Mouse (Mus musculus) Muller cell, postnatal 12 days (primary cell): ENCODE measurements at regions not wholly inside any gene's neighbourhood (a gene's known extent, or its start where the extent isn't known, plus 50 kb on each side); places are given as distances from the start of the nearest gene placed in this dataset.

Source experiments
- DNase-seq: peaks from one replicate; pipeline ENCODE4 v3.0.0-alpha.2; 2015; ENCODE audit errors: inconsistent ontology term

- DNase-seq: peak; percentile 52
Measured at GRCm38 (mm10) chr12:49945628-49946220, 560.8 kb downstream of the Gm43517 start.

GRCm38 (mm10) chr12:49946752-49947260 lies 561.8 kb downstream of the Gm43517 start:
- DNase-seq: no peak

- DNase-seq: no peak
Measured at GRCm38 (mm10) chr12:49950986-49951385, 566.0 kb downstream of the Gm43517 start.

GRCm38 (mm10) chr12:49951821-49952220 lies 566.8 kb downstream of the Gm43517 start:
- peak; percentile 48 for DNase-seq

- DNase-seq: peak; percentile 96
Measured at GRCm38 (mm10) chr12:49968072-49968471, 583.1 kb downstream of the Gm43517 start.

- peak; percentile 85 for DNase-seq
Measured at GRCm38 (mm10) chr12:49969546-49969945, 584.6 kb downstream of the Gm43517 start.

- DNase-seq: peak; percentile 90
Measured at GRCm38 (mm10) chr12:49974591-49975323, 589.8 kb downstream of the Gm43517 start.

- peak; percentile 26 for DNase-seq
Measured at GRCm38 (mm10) chr12:49975553-49975952, 590.6 kb downstream of the Gm43517 start.

GRCm38 (mm10) chr12:49992501-49993079 lies 607.6 kb downstream of the Gm43517 start:
- DNase-seq: no peak

- peak; percentile 66 for DNase-seq
Measured at GRCm38 (mm10) chr12:50038808-50039374, 610.0 kb downstream of the Prkd1 start.

- DNase-seq: no peak
Measured at GRCm38 (mm10) chr12:50061286-50061685, 587.6 kb downstream of the Prkd1 start.

- DNase-seq: peak; percentile 17
Measured at GRCm38 (mm10) chr12:50066394-50066793, 582.5 kb downstream of the Prkd1 start.

GRCm38 (mm10) chr12:50071797-50072196 lies 577.1 kb downstream of the Prkd1 start:
- no peak for DNase-seq

GRCm38 (mm10) chr12:50072359-50072758 lies 576.5 kb downstream of the Prkd1 start:
- no peak for DNase-seq

GRCm38 (mm10) chr12:50073684-50074083 lies 575.2 kb downstream of the Prkd1 start:
- peak; percentile 16 for DNase-seq

GRCm38 (mm10) chr12:50081157-50081556 lies 567.7 kb downstream of the Prkd1 start:
- no peak for DNase-seq

- no peak for DNase-seq
Measured at GRCm38 (mm10) chr12:50081571-50081970, 567.3 kb downstream of the Prkd1 start.

- DNase-seq: no peak
Measured at GRCm38 (mm10) chr12:50084517-50084916, 564.4 kb downstream of the Prkd1 start.

GRCm38 (mm10) chr12:50111246-50112044 lies 537.5 kb downstream of the Prkd1 start:
- no peak for DNase-seq

- no peak for DNase-seq
Measured at GRCm38 (mm10) chr12:50112081-50112491, 536.8 kb downstream of the Prkd1 start.

GRCm38 (mm10) chr12:50115855-50116254 lies 533.0 kb downstream of the Prkd1 start:
- no peak for DNase-seq

- DNase-seq: no peak
Measured at GRCm38 (mm10) chr12:50118346-50118745, 530.6 kb downstream of the Prkd1 start.
